Mouse (Mus musculus): Measurements from ENCODE around the gene Ubox5. TPM values are rescaled to one million over a fixed set of nuclear protein-coding genes. Genes with fewer than 3 reads are reported as not detected.
"Not testable (repeated sequence)": the region's sequence is repeated elsewhere in the genome, so short reads cannot be mapped to it uniquely, and the experiment has no call there.

The Ubox5 gene
- polyA plus RNA-seq, 2 experiments = 11.8 to 14.3 TPM

- Histone ChIP-seq H3K9me3 (ENCODE audit: control insufficient read depth, low read length) (no peaks in the 10 kb centered on the region), H3K27ac (replicated peaks; ENCODE audit: low read depth, low read length) (no peak overlapping the region), H3K36me3 (ENCODE audit: control insufficient read depth, insufficient read depth, low read length) (no peaks in the 10 kb centered on the region), H3K4me3 (replicated peaks; ENCODE audit: low read length) (peak overlapping the region; percentile 37), H3K4me1 (ENCODE audit: control insufficient read depth, insufficient read depth, low read length) (peaks cover 6% of the 10 kb centered on the region; the same call in 1 of the 2 replicates), H3K4me2 (replicated peaks; ENCODE audit: low read depth, low read length, severe bottlenecking) (no peak overlapping the region), H3K27me3 (ENCODE audit: control insufficient read depth, insufficient read depth, low read length) (peaks cover 77% of the 10 kb centered on the region), H3K9ac (ENCODE audit: low read depth, low read length, severe bottlenecking) (no peak overlapping the region)
- DNase-seq (ENCODE audit: low spot score) (no peak), ATAC-seq (ENCODE audit: low FRiP score, low read depth) (no peak)
- TF ChIP-seq POLR2A (IDR thresholded peaks at IDR 0.05; ENCODE audit: borderline replicate concordance, extremely low read depth, insufficient read depth, insufficient read length) = no peak
- 7% methylated on average over 8 of the region's 8 CpGs for WGBS
Measured at GRCm38 (mm10) chr2:130579791-130580190, 50.0 kb downstream of the Ubox5 start.

GRCm38 (mm10) chr2:130578148-130578547, 51.7 kb downstream of the Ubox5 start:
- TF ChIP-seq POLR2A (IDR thresholded peaks at IDR 0.05; ENCODE audit: borderline replicate concordance, extremely low read depth, insufficient read depth, insufficient read length) = no peak
- DNase-seq (ENCODE audit: low spot score) (no peak), ATAC-seq (ENCODE audit: low FRiP score, low read depth) (no peak)
- no peak overlapping the region for H3K9ac ChIP-seq (ENCODE audit: low read depth, low read length, severe bottlenecking)
- no peak overlapping the region for H3K27ac ChIP-seq (replicated peaks; ENCODE audit: low read depth, low read length)
- H3K4me3 ChIP-seq (replicated peaks; ENCODE audit: low read length) = no peak overlapping the region
- H3K4me2 ChIP-seq (replicated peaks; ENCODE audit: low read depth, low read length, severe bottlenecking) = no peak overlapping the region
- H3K4me1 ChIP-seq (ENCODE audit: control insufficient read depth, insufficient read depth, low read length) = peaks cover 6% of the 10 kb centered on the region; the same call in 1 of the 2 replicates
- no peaks in the 10 kb centered on the region for H3K36me3 ChIP-seq (ENCODE audit: control insufficient read depth, insufficient read depth, low read length)
- H3K27me3 ChIP-seq (ENCODE audit: control insufficient read depth, insufficient read depth, low read length) = peaks cover 79% of the 10 kb centered on the region
- WGBS = 10% methylated on average over 11 of the region's 11 CpGs
- no peaks in the 10 kb centered on the region for H3K9me3 ChIP-seq (ENCODE audit: control insufficient read depth, low read length)

GRCm38 (mm10) chr2:130577632-130578031, 52.2 kb downstream of the Ubox5 start:
- DNase-seq (ENCODE audit: low spot score) = no peak
- H3K4me2 ChIP-seq (replicated peaks; ENCODE audit: low read depth, low read length, severe bottlenecking) = peak overlapping the region; percentile 19; the same call in 1 of the 2 replicates
- ATAC-seq (ENCODE audit: low FRiP score, low read depth) = no peak
- no peak overlapping the region for H3K9ac ChIP-seq (ENCODE audit: low read depth, low read length, severe bottlenecking)
- H3K36me3 ChIP-seq (ENCODE audit: control insufficient read depth, insufficient read depth, low read length) = no peaks in the 10 kb centered on the region
- no peaks in the 10 kb centered on the region for H3K9me3 ChIP-seq (ENCODE audit: control insufficient read depth, low read length)
- no peak overlapping the region for H3K27ac ChIP-seq (replicated peaks; ENCODE audit: low read depth, low read length)
- peaks cover 6% of the 10 kb centered on the region; the same call in 1 of the 2 replicates for H3K4me1 ChIP-seq (ENCODE audit: control insufficient read depth, insufficient read depth, low read length)
- H3K4me3 ChIP-seq (replicated peaks; ENCODE audit: low read length) = 0 out of 2 replicates have a peak overlapping the region, but pooled peaks have one; percentile 1
- no peak for TF ChIP-seq POLR2A (IDR thresholded peaks at IDR 0.05; ENCODE audit: borderline replicate concordance, extremely low read depth, insufficient read depth, insufficient read length)
- H3K27me3 ChIP-seq (ENCODE audit: control insufficient read depth, insufficient read depth, low read length) = peaks cover 76% of the 10 kb centered on the region
- 6% methylated on average over 12 of the region's 12 CpGs for WGBS

DNA sequence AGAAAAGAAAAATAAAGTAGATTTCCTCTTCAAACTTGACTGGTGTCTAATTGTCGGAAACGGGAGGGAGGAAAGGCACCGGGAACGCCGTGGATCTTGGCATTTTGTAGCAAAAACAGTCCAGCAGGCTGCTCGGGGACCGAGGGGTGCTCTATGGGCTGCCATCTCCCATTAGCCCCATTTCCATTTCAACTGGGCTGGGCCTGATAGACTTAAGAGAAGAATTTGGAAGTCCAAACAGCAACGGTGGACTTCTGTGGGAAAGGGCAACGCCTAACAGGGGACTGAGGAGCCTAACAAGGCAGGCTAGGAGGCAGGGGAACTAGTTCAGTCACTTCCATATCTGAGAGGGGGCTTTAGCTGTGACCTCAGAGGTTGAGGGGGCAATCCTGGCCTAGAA, 52.8 kb downstream of the Ubox5 start:
- no peak overlapping the region for H3K27ac ChIP-seq (replicated peaks; ENCODE audit: low read depth, low read length)
- H3K4me3 ChIP-seq (replicated peaks; ENCODE audit: low read length) = peak overlapping the region; percentile 33
- DNase-seq (ENCODE audit: low spot score) (no peak), ATAC-seq (ENCODE audit: low FRiP score, low read depth) (no peak)
- no peaks in the 10 kb centered on the region for H3K9me3 ChIP-seq (ENCODE audit: control insufficient read depth, low read length)
- H3K4me2 ChIP-seq (replicated peaks; ENCODE audit: low read depth, low read length, severe bottlenecking) = peak overlapping the region; percentile 50
- H3K27me3 ChIP-seq (ENCODE audit: control insufficient read depth, insufficient read depth, low read length) = peaks cover 69% of the 10 kb centered on the region
- no peaks in the 10 kb centered on the region for H3K36me3 ChIP-seq (ENCODE audit: control insufficient read depth, insufficient read depth, low read length)
- H3K4me1 ChIP-seq (ENCODE audit: control insufficient read depth, insufficient read depth, low read length) = peaks cover 6% of the 10 kb centered on the region; the same call in 1 of the 2 replicates
- WGBS = 4% methylated on average over 9 of the region's 9 CpGs
- TF ChIP-seq POLR2A (IDR thresholded peaks at IDR 0.05; ENCODE audit: borderline replicate concordance, extremely low read depth, insufficient read depth, insufficient read length) = no peak
- peak overlapping the region; percentile 25; the same call in 1 of the 2 replicates for H3K9ac ChIP-seq (ENCODE audit: low read depth, low read length, severe bottlenecking)

- Histone ChIP-seq H3K4me3 (replicated peaks; ENCODE audit: low read length) (peak overlapping the region; percentile 33), H3K4me2 (replicated peaks; ENCODE audit: low read depth, low read length, severe bottlenecking) (peak overlapping the region; percentile 50), H3K9ac (ENCODE audit: low read depth, low read length, severe bottlenecking) (peak overlapping the region; percentile 25; the same call in 1 of the 2 replicates), H3K27me3 (ENCODE audit: control insufficient read depth, insufficient read depth, low read length) (peaks cover 65% of the 10 kb centered on the region)
- WGBS = 2% methylated on average over 18 of the region's 32 CpGs
- not testable (repeated sequence) for H3K36me3 ChIP-seq (ENCODE audit: control insufficient read depth, insufficient read depth, low read length); H3K9me3 ChIP-seq (ENCODE audit: control insufficient read depth, low read length); H3K27ac ChIP-seq (replicated peaks; ENCODE audit: low read depth, low read length); DNase-seq (ENCODE audit: low spot score); H3K4me1 ChIP-seq (ENCODE audit: control insufficient read depth, insufficient read depth, low read length); ATAC-seq (ENCODE audit: low FRiP score, low read depth)
Measured at GRCm38 (mm10) chr2:130576564-130576963, 53.3 kb downstream of the Ubox5 start.
